ENCODE assay signal across 16 mouse cellular contexts in genomic region chr3:153745099-153745498, GRCm38 (mm10).
"Had no signal": no experiment of that assay in that cellular context is flagged by ENCODE, and none has a peak within 500 bp of the region (broad histone marks: within the 10 kb centered on the region; RNA-seq: fewer than 3 reads in every experiment).

No protein-coding gene starts in this region.

- H3K4me1 ChIP-seq: megakaryocyte, embryonic 14.5 days; midbrain, embryonic 10.5 days; midbrain, embryonic 13.5 days had no signal

- DNase-seq: kidney, adult 11 months; kidney, adult 9 months; kidney, postnatal 36 days; layer of hippocampus, postnatal 36 days; liver, postnatal 0 days; lung, embryonic 14.5 days; thymus, adult 18-20 months; thymus, postnatal 36 days had no signal

- H3K4me3 ChIP-seq: left cerebral cortex, adult 2 months; megakaryocyte, embryonic 14.5 days; midbrain, embryonic 10.5 days; midbrain, embryonic 13.5 days had no signal

- H3K9ac ChIP-seq: liver, embryonic 14.5 days; liver, postnatal 0 days; lung, embryonic 14.5 days; midbrain, embryonic 13.5 days had no signal

- H3K9me3 ChIP-seq: megakaryocyte, embryonic 14.5 days; midbrain, embryonic 10.5 days; midbrain, embryonic 13.5 days had no signal

- H3K27me3 ChIP-seq: midbrain, embryonic 13.5 days had no signal

- H3K36me3 ChIP-seq: midbrain, embryonic 10.5 days; midbrain, embryonic 13.5 days had no signal

- ATAC-seq: liver, postnatal 0 days; lung, postnatal 0 days; midbrain, embryonic 13.5 days had no signal

- H3K27ac ChIP-seq: kidney, postnatal 0 days; left cerebral cortex, adult 2 months; liver, embryonic 14.5 days; macrophage; midbrain, embryonic 10.5 days; midbrain, embryonic 13.5 days had no signal

- H3K4me2 ChIP-seq: lung, embryonic 14.5 days; midbrain, embryonic 13.5 days had no signal
